Mouse (Mus musculus): ENCODE measurements around the gene Zfand2a.

Gene Zfand2a

DNA sequence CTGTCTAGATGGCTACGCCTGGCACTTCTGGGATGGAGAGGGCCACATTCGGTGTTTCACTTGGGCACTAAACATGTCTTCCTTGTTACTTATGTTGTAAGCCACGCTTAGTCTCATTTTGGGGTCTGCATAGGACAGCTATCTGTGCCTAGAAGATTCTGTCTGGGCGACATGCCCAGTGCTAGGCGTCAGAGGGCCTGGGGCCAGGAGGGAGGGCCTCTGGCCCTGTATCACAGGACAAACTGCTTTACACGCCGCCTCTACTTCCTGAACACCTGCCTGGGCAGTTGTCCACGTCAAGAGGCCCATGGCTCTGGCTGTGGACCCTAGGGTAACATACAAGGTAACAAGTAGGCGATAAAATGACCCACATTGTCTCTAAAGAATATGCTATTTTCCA is 56.4 kb downstream of the Zfand2a start:
- no peak for DNase-seq

DNA sequence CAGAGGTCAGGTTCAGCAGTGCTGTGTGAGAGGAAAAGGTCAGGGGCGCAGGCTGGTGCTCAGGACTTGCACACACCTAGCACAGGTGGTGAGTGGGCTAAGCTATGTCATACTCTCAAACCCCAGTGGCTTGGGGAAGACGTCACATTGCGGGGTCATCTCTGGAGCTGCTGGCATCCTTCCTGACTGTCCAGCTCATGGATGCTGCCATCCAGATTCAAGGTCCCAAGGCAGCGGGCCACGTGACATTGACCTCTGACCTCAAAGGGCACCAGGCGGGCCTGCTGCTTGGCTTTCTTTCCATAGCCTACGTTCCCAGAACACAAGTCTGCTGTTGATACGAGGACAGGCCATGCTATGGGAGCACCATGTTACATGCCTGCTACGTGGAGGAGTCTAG is 57.3 kb downstream of the Zfand2a start:
- DNase-seq: no peak

GRCm38 (mm10) chr5:139425198-139425597 is 59.2 kb downstream of the Zfand2a start:
- DNase-seq: no peak

GRCm38 (mm10) chr5:139423026-139423865 is 61.1 kb downstream of the Zfand2a start, which contains the start of gene Gper1:
TSS of gene Gper1 (plus strand) at chr5:139423151.
- DNase-seq: no peak

Data from B cell, adult 2 months (primary cell).